Mouse (Mus musculus) forebrain, postnatal 0 days (tissue): ENCODE data around the gene 4922502D21Rik. TPM values are rescaled to one million over a fixed set of nuclear protein-coding genes. Genes with fewer than 3 reads are reported as not detected.
A peak's percentile ranks its signal among the peaks of the same experiment; 100 is the strongest.

Source experiments
- ATAC-seq: fragments of 200-750 bp; cut with Nextera tagmentation; 2 replicates; pipeline ENCODE4 v1.8.0; 2017; ENCODE audit warnings: mild to moderate bottlenecking, moderate library complexity
- DNase-seq: peaks from one replicate; pipeline ENCODE4 v3.0.0-alpha.2; 2015
- H3K27ac ChIP-seq: fragments of 300-500 bp; sonication (generic); 2 replicates; pipeline ENCODE4 v1.5.1; 2014; ENCODE audit warnings: low read depth, mild to moderate bottlenecking, antibody characterized with exemption, low read length, moderate library complexity, mixed read lengths
- H3K27me3 ChIP-seq: fragments of 300-500 bp; sonication (generic); 2 replicates; pipeline ENCODE4 v1.6.1; 2014; ENCODE audit warnings: mild to moderate bottlenecking, low read length, mixed read lengths; ENCODE audit not compliant: insufficient read depth
- H3K36me3 ChIP-seq: fragments of 300-500 bp; sonication (generic); 2 replicates; pipeline ENCODE4 v1.6.1; 2014; ENCODE audit warnings: mild to moderate bottlenecking, moderate library complexity; ENCODE audit not compliant: insufficient read depth
- H3K4me1 ChIP-seq: fragments of 300-500 bp; sonication (generic); 2 replicates; pipeline ENCODE4 v1.6.1; 2014; ENCODE audit warnings: antibody characterized with exemption; ENCODE audit not compliant: insufficient read depth
- H3K4me2 ChIP-seq: fragments of 300-500 bp; sonication (generic); 2 replicates; pipeline ENCODE4 v1.6.1; 2014; ENCODE audit warnings: low read depth, mild to moderate bottlenecking, moderate library complexity
- H3K4me3 ChIP-seq: fragments of 300-500 bp; sonication (generic); 2 replicates; pipeline ENCODE4 v1.5.1; 2014; ENCODE audit warnings: low read depth, low read length, mixed read lengths
- H3K9ac ChIP-seq: fragments of 300-500 bp; sonication (generic); 2 replicates; pipeline ENCODE4 v1.6.1; 2014; ENCODE audit warnings: mild to moderate bottlenecking
- H3K9me3 ChIP-seq: fragments of 300-500 bp; sonication (generic); 2 replicates; pipeline ENCODE4 v1.6.1; 2016; ENCODE audit warnings: low read length
- CTCF ChIP-seq: sonication (generic); IDR thresholded peaks from 2 replicates; pipeline ENCODE4 v1.5.1; 2016; ENCODE audit warnings: antibody characterized with exemption, control low read depth, low read depth
- WGBS: fragments of 180-500 bp; shearing (Covaris S2); extraction: QIAGEN DNeasy Blood & Tissue Kit; methylation state at CpG from one replicate; pipeline ENCODE4 v1.1.7; 2014; 5-methylcytosine and 5-hydroxymethylcytosine counted together
- polyA plus RNA-seq: library from polyadenylated mRNA; unstranded; fragments of >200 nt; fragmentation: Nextera tagmentation; extraction: Ambion mirVana; gene quantifications from 2 replicates; pipeline ENCODE4 v1.2.1, GENCODE M21; 2015
- total RNA-seq: library from RNA; depleted of rRNA; stranded (reverse); fragments of >200 nt; gene quantifications from 2 replicates; pipeline ENCODE4 v1.2.3, GENCODE M21; 2014; rRNA removed

Gene 4922502D21Rik
- total RNA-seq (not detected in 2 replicates), polyA plus RNA-seq (not detected in 2 replicates)

DNA sequence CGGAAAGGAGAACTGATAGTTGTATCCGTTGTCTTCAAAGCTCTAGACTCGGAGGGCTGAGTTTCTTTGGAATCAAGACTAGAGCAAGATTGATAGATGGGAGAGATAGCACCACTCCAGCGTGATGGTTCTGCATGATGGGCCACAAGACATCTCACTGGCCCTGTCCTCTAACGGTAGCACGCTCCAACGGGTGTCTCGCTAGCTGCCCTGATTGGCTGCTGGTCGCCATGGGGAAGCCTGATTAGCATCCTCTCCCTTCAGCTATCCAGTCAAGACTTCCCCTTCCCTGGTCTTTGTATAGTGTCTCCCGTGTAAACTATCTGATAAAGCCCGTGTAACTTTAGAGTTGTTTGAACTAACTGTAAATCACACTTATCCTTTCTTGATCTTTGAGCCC, at the start of gene 4922502D21Rik:
4922502D21Rik (minus strand) TSS at position 187 of the 400 bp plus-strand sequence.
- Histone ChIP-seq H3K9me3 (no peaks in the 10 kb centered on the region), H3K4me2 (no peak within 1 kb of the TSS), H3K27me3 (no peaks in the 10 kb centered on the region), H3K9ac (no peak within 1 kb of the TSS), H3K36me3 (no peaks in the 10 kb centered on the region), H3K4me1 (no peaks in the 10 kb centered on the region), H3K4me3 (no peak within 1 kb of the TSS), H3K27ac (no peak within 1 kb of the TSS)
- WGBS = 61% methylated on average over 11 of the region's 11 CpGs
- ATAC-seq (no peak), DNase-seq (no peak)
- no peak for TF ChIP-seq CTCF

DNA sequence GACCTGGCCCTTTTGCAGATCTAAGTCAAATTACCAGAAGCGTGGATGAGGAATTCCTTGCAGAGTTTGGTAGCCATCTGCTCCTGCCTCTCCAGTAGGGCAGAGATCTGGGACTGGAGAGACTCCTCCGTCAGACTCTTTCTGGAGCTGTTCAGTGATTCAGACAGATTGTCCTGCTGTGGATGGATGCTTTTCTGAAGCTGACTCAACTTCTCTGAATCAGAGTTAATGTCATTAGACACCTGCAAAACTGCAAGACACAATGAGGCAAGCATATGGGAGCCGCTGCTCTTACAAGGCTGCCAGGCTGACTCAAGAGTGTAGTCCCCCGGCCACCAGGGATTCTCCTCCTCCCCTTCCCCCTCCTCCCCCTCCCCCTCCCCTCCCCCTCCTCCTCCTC, 48.9 kb upstream of the 4922502D21Rik start:
- WGBS = 58% methylated on average over 4 of the region's 4 CpGs
- Histone ChIP-seq H3K9me3 (no peaks in the 10 kb centered on the region), H3K9ac (no peak overlapping the region), H3K4me2 (no peak overlapping the region), H3K27me3 (no peaks in the 10 kb centered on the region), H3K4me3 (no peak overlapping the region), H3K36me3 (no peaks in the 10 kb centered on the region), H3K27ac (no peak overlapping the region), H3K4me1 (no peaks in the 10 kb centered on the region)
- ATAC-seq = no peak
- no peak for DNase-seq
- no peak for TF ChIP-seq CTCF

DNA sequence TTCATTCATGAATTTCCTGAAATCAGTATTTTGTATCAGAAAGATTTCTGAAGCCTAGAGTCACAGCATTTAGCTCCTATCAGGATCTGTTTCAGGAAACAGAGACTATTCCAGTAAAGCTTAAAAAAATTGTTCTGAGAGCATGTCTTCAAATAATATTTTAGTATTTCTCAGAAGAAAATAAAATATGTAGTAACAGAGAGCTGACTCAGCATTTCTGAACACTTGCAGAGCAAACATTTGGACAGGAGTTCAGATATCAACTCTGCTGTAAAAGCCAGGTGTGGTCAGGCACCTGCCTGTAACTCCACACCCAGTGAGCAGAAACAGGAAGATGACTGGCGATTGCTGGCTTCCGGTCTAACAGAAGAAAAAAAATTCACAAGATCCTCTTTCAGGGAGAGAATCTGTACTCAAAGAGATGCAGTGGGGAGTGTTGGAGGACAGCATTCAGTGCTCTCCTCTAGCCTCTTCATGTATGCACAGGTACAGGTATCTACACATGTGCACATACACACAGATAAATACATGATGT, 43.4 kb upstream of the 4922502D21Rik start:
- Histone ChIP-seq H3K36me3 (no peaks in the 10 kb centered on the region), H3K9me3 (no peaks in the 10 kb centered on the region), H3K27me3 (no peaks in the 10 kb centered on the region), H3K9ac (no peak overlapping the region), H3K4me2 (no peak overlapping the region), H3K4me3 (no peak overlapping the region), H3K4me1 (no peaks in the 10 kb centered on the region), H3K27ac (no peak overlapping the region)
- TF ChIP-seq CTCF = no peak
- WGBS = 88% methylated on average over 2 of the region's 2 CpGs
- DNase-seq (no peak), ATAC-seq (no peak)

DNA sequence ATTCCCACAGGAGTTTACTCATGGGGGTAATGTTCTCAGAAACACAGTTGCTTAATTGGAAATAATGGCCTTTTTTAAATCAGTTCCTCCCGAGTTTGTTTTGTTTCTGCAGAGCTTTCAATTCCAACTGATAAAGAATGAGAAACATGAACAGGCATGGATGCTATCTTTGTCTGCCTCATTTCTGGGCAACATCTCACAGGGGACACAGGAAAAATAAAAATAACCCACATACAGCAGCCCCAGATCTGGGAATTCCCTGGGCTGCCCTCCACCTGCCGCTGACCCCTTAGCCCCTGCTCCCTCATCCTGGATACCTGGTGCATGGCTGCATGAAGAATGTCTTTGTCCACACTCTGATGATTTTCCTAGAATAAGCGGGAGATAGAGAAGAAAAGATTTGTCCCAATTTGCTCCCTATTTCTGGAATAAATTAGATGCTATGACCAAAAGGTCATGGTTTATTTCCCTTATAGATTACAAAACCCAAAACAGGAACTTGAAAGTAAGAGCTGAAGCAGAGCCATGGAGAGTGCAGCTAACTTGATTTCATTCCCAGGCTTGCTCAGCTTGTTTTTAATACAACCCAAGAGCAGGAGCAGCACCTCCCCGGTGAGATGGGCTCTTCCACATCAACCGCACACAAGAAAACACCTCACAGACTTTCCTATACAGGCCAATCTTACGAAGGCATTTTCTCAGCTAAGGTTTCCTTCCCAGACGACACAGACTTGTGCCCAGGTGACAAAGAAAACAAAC, 38.0 kb upstream of the 4922502D21Rik start:
- no peak overlapping the region for H3K4me3 ChIP-seq
- H3K9ac ChIP-seq = no peak overlapping the region
- WGBS = 76% methylated on average over 7 of the region's 7 CpGs
- DNase-seq = no peak
- no peaks in the 10 kb centered on the region for H3K9me3 ChIP-seq
- H3K4me1 ChIP-seq = no peaks in the 10 kb centered on the region
- no peak overlapping the region for H3K4me2 ChIP-seq
- H3K27me3 ChIP-seq = no peaks in the 10 kb centered on the region
- no peak for ATAC-seq
- TF ChIP-seq CTCF = no peak
- H3K36me3 ChIP-seq = no peaks in the 10 kb centered on the region
- no peak overlapping the region for H3K27ac ChIP-seq

DNA sequence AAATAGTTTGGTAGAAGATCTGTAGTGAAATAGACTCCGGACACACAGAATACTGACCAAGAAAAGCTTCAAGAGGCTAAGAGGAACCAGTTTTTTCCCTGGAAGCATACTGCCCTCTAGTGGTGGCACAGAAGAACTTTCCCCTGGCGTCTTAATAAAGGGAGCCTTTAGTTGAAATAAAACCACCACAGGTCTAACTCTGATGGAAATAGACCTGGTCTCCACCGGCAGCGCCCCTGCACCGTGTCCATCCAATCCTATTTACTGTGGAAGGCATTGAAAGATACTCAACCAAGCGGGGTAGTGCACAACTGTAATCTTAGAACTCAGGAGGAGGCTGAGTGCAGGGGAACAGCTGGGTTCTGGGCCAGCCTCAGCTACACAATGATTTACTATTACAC, 34.4 kb upstream of the 4922502D21Rik start:
- DNase-seq (peak; percentile 78), ATAC-seq (peak; percentile 64)
- H3K27ac ChIP-seq = no peak overlapping the region
- H3K9ac ChIP-seq = no peak overlapping the region
- peak; percentile 89 for TF ChIP-seq CTCF
- H3K4me1 ChIP-seq = no peaks in the 10 kb centered on the region
- no peaks in the 10 kb centered on the region for H3K36me3 ChIP-seq
- H3K4me2 ChIP-seq = no peak overlapping the region
- no peak overlapping the region for H3K4me3 ChIP-seq
- H3K9me3 ChIP-seq = no peaks in the 10 kb centered on the region
- WGBS = 15% methylated on average over 6 of the region's 6 CpGs
- H3K27me3 ChIP-seq = no peaks in the 10 kb centered on the region

DNA sequence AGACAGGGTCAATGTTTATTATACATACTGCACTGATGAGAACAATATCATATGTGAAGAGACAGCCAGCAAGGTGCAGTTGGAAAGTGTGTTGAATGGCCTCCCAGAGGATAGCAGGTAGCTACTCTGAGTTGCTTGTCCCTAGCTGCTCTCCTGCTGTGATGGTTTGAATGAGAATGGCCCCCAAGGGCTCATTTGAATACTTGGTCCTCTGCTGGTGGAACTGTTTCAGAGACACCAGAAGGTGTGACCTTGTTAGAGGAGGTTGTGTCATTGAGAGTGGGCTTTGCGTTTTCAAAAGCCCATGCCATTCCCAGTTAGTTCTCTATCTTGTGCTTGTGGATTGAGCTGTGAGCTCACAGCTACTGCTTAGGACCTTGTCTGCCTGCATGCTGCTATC, 32.3 kb upstream of the 4922502D21Rik start:
- no peak overlapping the region for H3K4me3 ChIP-seq
- H3K4me2 ChIP-seq = no peak overlapping the region
- H3K27me3 ChIP-seq = no peaks in the 10 kb centered on the region
- no peaks in the 10 kb centered on the region for H3K36me3 ChIP-seq
- no peak for TF ChIP-seq CTCF
- H3K9ac ChIP-seq = no peak overlapping the region
- H3K9me3 ChIP-seq = no peaks in the 10 kb centered on the region
- H3K4me1 ChIP-seq = no peaks in the 10 kb centered on the region
- ATAC-seq (no peak), DNase-seq (no peak)
- WGBS = 22% methylated on average over 1 of the region's 1 CpGs
- H3K27ac ChIP-seq = no peak overlapping the region

DNA sequence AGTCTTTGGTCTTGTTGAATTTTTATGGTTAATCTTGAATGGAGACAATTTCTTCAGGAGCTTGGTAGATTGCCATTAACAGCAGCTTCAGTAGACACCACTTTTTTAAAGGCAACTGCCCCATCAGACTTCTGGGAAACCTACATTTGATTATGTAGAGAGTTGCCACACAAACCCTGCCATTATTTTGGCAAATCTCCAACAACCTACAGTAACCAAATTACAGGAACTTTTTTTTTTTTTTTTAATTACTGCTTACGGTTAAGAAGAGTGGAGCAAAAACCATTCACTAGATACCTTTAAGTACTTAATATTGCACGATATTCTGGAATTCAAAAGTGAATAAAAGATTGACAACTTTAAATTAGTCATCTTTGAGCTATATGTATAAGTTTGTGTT, 27.9 kb upstream of the 4922502D21Rik start:
- no peaks in the 10 kb centered on the region for H3K9me3 ChIP-seq
- ATAC-seq (no peak), DNase-seq (no peak)
- no peak for TF ChIP-seq CTCF
- H3K27ac ChIP-seq = no peak overlapping the region
- 80% methylated on average over 2 of the region's 2 CpGs for WGBS
- no peak overlapping the region for H3K4me2 ChIP-seq
- H3K36me3 ChIP-seq = no peaks in the 10 kb centered on the region
- H3K4me1 ChIP-seq = no peaks in the 10 kb centered on the region
- H3K4me3 ChIP-seq = no peak overlapping the region
- no peak overlapping the region for H3K9ac ChIP-seq
- no peaks in the 10 kb centered on the region for H3K27me3 ChIP-seq
